Mouse (Mus musculus) neural tube, embryonic 12.5 days (tissue): ENCODE data around the gene Cnn2. TPM values are rescaled to one million over a fixed set of nuclear protein-coding genes. Genes with fewer than 3 reads are reported as not detected.
A peak's percentile ranks its signal among the peaks of the same experiment; 100 is the strongest.
"Not testable (repeated sequence)": the region's sequence is repeated elsewhere in the genome, so short reads cannot be mapped to it uniquely, and the experiment has no call there.

Experiments
- ATAC-seq: fragments of 200-750 bp; cut with Nextera tagmentation; 2 replicates; pipeline ENCODE4 v1.8.0; 2017; ENCODE audit warnings: low read depth, mild to moderate bottlenecking, moderate TSS enrichment, moderate library complexity; ENCODE audit not compliant: low FRiP score
- H3K27ac ChIP-seq: fragments of 300-500 bp; sonication (generic); 2 replicates; pipeline ENCODE4 v1.5.1; 2016
- H3K27me3 ChIP-seq: fragments of 300-500 bp; sonication (generic); replicated peaks from 2 replicates; pipeline ENCODE4 v1.6.1; 2016; ENCODE audit warnings: mild to moderate bottlenecking
- H3K36me3 ChIP-seq: fragments of 300-500 bp; sonication (generic); 2 replicates; pipeline ENCODE4 v1.6.1; 2016; ENCODE audit warnings: mild to moderate bottlenecking
- H3K4me1 ChIP-seq: fragments of 300-500 bp; sonication (generic); 2 replicates; pipeline ENCODE4 v1.6.1; 2016
- H3K4me2 ChIP-seq: fragments of 300-500 bp; sonication (generic); replicated peaks from 2 replicates; pipeline ENCODE4 v1.6.1; 2016; ENCODE audit warnings: mild to moderate bottlenecking
- H3K4me3 ChIP-seq: fragments of 300-500 bp; sonication (generic); 2 replicates; pipeline ENCODE4 v1.5.1; 2016
- H3K9ac ChIP-seq: fragments of 300-500 bp; sonication (generic); 2 replicates; pipeline ENCODE4 v1.6.1; 2016; ENCODE audit warnings: mild to moderate bottlenecking
- H3K9me3 ChIP-seq: fragments of 300-500 bp; sonication (generic); 2 replicates; pipeline ENCODE4 v1.6.1; 2016; ENCODE audit warnings: mild to moderate bottlenecking
- WGBS: fragments of 180-500 bp; shearing (Covaris S2); methylation state at CpG from one replicate; pipeline ENCODE4 v1.1.7; 2016; 5-methylcytosine and 5-hydroxymethylcytosine counted together
- polyA plus RNA-seq: library from polyadenylated mRNA; unstranded; fragments of >200 nt; fragmentation: Nextera tagmentation; extraction: Ambion mirVana; gene quantifications from 2 replicates; pipeline ENCODE4 v1.2.1, GENCODE M21; 2016

Cnn2 gene
- polyA plus RNA-seq, 1 experiment from 2014 or later, result 107 TPM

- Histone ChIP-seq H3K9ac (no peak overlapping the region), H3K4me3 (peak overlapping the region; percentile 3; the same call in 1 of the 2 replicates), H3K4me2 (peak overlapping the region; percentile 36), H3K9me3 (no peaks in the 10 kb centered on the region), H3K4me1 (peaks cover 8% of the 10 kb centered on the region), H3K27me3 (no peaks in the 10 kb centered on the region), H3K36me3 (peaks cover 17% of the 10 kb centered on the region), H3K27ac (no peak overlapping the region)
- ATAC-seq, result no peak
- 5% methylated on average over 21 of the region's 21 CpGs for WGBS
Measured at GRCm38 (mm10) chr10:79958140-79958816, 30.1 kb upstream of the Cnn2 start.

- peak overlapping the region; percentile 93; the same call in 1 of the 2 replicates for H3K4me3 ChIP-seq
- H3K9ac ChIP-seq, ATAC-seq, H3K27me3 ChIP-seq, H3K27ac ChIP-seq, H3K9me3 ChIP-seq, H3K4me1 ChIP-seq: not testable (repeated sequence)
- peak overlapping the region; percentile 86 for H3K4me2 ChIP-seq
- WGBS, result 36% methylated on average over 10 of the region's 10 CpGs
- H3K36me3 ChIP-seq, result peaks cover 27% of the 10 kb centered on the region
Measured at GRCm38 (mm10) chr10:79959412-79959811, 29.0 kb upstream of the Cnn2 start.

DNA sequence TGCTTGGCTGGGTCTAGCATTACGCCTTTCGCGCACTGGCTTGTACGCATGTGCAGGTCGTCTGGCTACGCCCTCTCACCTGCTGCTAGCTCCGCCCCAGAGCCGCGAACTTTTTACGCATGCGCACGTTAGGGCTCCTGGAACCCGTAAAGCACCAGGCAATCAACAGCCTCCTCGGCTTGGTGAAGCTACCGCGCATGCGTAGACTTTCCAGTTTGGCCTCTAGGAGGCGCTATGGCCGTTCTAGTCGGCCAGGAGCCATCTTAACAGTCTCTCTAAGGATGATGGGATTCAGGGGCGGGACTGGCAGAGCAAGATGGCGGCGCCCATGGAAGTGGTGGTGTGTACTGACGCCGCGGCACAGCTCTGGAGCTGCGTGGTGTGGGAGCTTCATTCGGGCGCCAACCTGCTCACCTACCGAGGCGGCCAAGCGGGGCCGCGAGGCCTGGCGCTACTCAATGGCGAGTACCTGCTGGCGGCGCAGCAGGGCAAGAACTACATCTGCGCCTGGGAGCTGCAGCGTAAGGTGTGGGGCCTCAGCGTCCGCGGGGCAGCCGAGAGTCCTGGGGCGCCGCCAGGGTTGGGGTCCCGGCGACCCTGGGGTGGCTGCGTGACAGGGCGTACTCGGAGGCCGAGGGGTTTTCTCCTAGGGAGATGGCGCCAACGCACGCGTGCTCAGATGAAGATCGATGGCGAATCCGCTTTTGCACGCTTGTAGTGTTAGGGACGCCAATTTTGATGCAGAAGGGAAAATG is 28.4 kb upstream of the Cnn2 start, which contains the start of gene Wdr18:
Gene Wdr18 (plus strand): TSS at position 306 of the 755 bp plus-strand sequence.
- H3K4me3 ChIP-seq, result peak within 1 kb of the TSS; percentile 93
- H3K9me3 ChIP-seq, result no peaks in the 10 kb centered on the region
- peaks cover 8% of the 10 kb centered on the region for H3K4me1 ChIP-seq
- H3K4me2 ChIP-seq, result peak within 1 kb of the TSS; percentile 86
- no peak within 1 kb of the TSS for H3K27ac ChIP-seq
- WGBS, result under 1% methylated on average over 61 of the region's 61 CpGs
- H3K9ac ChIP-seq, result peak within 1 kb of the TSS; percentile 81
- H3K36me3 ChIP-seq, result peaks cover 33% of the 10 kb centered on the region
- ATAC-seq, result peak; percentile 97
- no peaks in the 10 kb centered on the region for H3K27me3 ChIP-seq

- 0 out of 2 replicates have a peak, but pooled peaks have one; percentile 3 for ATAC-seq
- Histone ChIP-seq H3K9ac (peak overlapping the region; percentile 81), H3K27me3 (no peaks in the 10 kb centered on the region), H3K36me3 (peaks cover 41% of the 10 kb centered on the region), H3K9me3 (no peaks in the 10 kb centered on the region), H3K4me1 (peaks cover 8% of the 10 kb centered on the region), H3K4me3 (peak overlapping the region; percentile 93), H3K27ac (no peak overlapping the region), H3K4me2 (peak overlapping the region; percentile 86)
- WGBS, result 18% methylated on average over 10 of the region's 10 CpGs
Measured at GRCm38 (mm10) chr10:79960671-79961294, 27.6 kb upstream of the Cnn2 start.

DNA sequence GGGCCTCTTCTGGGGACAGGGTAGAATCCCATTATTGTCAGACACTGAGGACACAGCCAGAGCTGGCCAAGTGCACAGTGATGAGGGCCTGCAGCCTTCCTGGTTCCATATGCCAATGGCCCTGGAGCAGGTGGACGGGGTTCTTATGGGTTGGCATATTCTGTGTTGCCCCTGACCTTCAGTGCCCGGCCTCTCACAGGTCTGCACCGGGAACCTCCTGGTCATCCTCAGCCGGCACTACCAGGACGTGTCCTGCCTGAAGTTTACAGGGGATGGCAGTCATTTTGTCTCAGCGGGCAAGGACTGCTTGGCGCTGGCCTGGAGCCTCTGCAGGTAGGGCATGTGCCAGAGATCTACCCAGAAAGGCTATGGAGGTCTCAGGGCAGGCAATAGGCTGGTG is 23.7 kb upstream of the Cnn2 start:
- Histone ChIP-seq H3K4me1 (peaks cover 8% of the 10 kb centered on the region), H3K4me2 (no peak overlapping the region), H3K27ac (no peak overlapping the region), H3K9me3 (no peaks in the 10 kb centered on the region), H3K36me3 (peaks cover 68% of the 10 kb centered on the region), H3K27me3 (peaks cover 6% of the 10 kb centered on the region), H3K4me3 (no peak overlapping the region), H3K9ac (no peak overlapping the region)
- 97% methylated on average over 7 of the region's 7 CpGs for WGBS
- no peak for ATAC-seq

DNA sequence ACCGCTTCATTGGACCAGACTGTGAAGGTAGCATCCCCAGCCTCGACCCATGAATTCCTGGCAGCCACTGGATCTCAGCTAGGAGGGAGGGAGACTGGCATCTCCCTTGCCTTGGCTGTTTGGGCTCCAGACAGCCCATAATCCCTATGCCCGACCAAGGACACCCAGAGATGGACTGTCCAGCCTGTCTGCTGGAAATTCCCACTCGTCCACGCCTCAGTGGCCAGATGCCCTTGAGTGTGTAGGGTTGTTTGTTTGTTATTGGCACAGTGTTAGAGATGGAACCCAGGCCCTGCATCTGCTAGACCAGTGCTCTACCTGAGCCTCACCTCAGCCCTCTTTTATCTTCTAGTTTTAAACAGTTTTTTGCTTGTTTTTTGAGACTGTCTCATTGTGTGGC is 23.1 kb upstream of the Cnn2 start:
- Histone ChIP-seq H3K4me1 (peaks cover 8% of the 10 kb centered on the region), H3K4me2 (no peak overlapping the region), H3K4me3 (no peak overlapping the region), H3K36me3 (peaks cover 68% of the 10 kb centered on the region), H3K27me3 (peaks cover 11% of the 10 kb centered on the region), H3K9me3 (no peaks in the 10 kb centered on the region), H3K9ac (no peak overlapping the region), H3K27ac (no peak overlapping the region)
- WGBS, result 92% methylated on average over 5 of the region's 5 CpGs
- ATAC-seq, result no peak

DNA sequence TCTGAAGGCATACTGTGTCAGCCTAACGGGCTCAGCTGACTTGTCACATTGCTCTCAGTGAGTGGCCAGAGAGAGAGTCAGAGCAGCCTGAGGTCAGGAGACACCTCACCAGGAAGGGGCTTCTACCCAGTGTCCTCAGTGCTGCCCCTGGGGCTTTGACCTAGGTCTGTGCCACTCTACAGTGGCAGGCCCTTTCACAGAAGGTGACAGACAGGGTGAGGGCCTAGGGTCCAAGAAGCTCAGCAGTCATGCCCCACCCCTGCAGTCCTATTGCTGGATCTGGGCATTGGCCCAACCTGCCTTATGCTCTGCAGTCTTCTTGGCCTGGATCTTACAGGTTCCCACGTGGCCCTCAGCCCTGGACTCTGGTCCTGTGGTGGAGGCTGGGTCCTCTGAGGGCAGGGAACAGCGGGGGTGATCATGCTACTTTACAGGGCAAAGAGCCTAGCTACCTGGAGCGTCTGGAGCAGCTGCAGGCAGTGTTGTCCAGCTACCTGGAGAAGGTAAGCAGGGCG is 21.4 kb upstream of the Cnn2 start:
- no peak overlapping the region for H3K27ac ChIP-seq
- H3K27me3 ChIP-seq, result peaks cover 27% of the 10 kb centered on the region
- ATAC-seq, result no peak
- H3K36me3 ChIP-seq, result peaks cover 64% of the 10 kb centered on the region
- H3K4me3 ChIP-seq, result no peak overlapping the region
- H3K9me3 ChIP-seq, result no peaks in the 10 kb centered on the region
- H3K4me1 ChIP-seq, result peaks cover 9% of the 10 kb centered on the region
- H3K9ac ChIP-seq, result no peak overlapping the region
- no peak overlapping the region for H3K4me2 ChIP-seq
- WGBS, result 91% methylated on average over 5 of the region's 5 CpGs

- 94% methylated on average over 1 of the region's 1 CpGs for WGBS
- no peaks in the 10 kb centered on the region for H3K9me3 ChIP-seq
- no peak for ATAC-seq
- H3K4me3 ChIP-seq, result no peak overlapping the region
- H3K9ac ChIP-seq, result no peak overlapping the region
- H3K4me1 ChIP-seq, result peaks cover 9% of the 10 kb centered on the region
- H3K36me3 ChIP-seq, result peaks cover 53% of the 10 kb centered on the region
- H3K27me3 ChIP-seq, result peaks cover 38% of the 10 kb centered on the region
- no peak overlapping the region for H3K27ac ChIP-seq
- no peak overlapping the region for H3K4me2 ChIP-seq
Measured at GRCm38 (mm10) chr10:79968181-79968580, 20.2 kb upstream of the Cnn2 start.

DNA sequence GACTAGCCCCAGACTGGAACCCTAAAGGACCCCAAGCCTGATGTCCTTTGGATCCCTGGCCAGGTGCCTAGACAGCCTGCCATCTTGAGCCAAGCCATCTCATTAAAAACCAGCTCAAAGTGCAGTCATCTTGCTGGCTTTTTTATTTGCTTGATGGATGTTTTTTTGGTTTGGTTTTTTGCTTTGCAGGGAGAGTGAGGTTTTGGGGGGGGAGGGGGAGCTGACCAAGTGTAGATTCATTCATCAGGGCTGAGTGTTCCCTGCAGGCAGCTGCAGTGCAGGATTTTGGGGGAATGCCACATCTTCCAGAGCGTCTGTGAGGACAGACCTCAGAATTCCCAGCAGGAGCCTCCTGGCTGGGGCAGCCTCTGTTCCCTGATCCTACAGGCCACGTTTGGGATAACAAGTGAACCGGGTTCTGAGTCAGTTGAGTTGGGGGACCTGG is 19.2 kb upstream of the Cnn2 start:
- H3K36me3 ChIP-seq, result peaks cover 47% of the 10 kb centered on the region
- peaks cover 41% of the 10 kb centered on the region for H3K27me3 ChIP-seq
- WGBS, result 21% methylated on average over 3 of the region's 3 CpGs

DNA sequence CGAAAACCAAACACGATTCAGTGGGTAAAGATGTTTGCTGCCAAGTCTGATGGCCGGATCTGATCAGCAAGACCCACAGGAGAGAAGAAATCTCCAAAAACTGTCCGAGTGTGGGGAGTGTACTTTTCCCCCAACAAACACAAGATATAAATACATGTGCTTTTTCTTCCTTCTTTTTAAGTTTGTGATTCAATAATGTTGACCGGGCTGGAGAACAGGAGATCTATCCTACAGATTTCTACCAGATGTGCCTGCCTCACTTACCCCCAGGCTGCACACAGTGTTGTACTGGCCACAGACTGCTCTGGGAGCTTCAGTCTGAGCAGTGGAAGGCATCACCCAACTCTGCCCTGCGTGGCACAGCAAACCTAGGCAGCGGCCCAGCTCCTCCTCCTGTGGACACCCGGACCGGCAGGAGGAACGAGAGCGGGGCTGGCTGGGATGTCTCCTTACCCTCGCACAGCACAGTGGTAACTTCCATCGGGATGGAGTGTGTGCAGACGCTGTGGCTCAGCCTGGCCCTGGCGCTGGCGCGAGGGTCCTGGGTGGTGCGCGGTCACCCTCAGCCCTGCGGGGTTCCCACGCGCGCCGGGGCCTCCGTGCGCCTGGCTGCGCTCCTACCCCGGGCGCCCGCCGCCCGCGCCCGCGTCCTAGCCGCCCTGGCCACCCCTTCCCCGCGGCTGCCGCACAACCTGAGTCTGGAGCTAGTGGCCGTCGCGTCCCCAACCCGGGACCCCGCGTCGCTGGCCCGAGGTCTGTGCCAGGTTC is 17.8 kb upstream of the Cnn2 start, which contains the start of gene Grin3b:
Gene Grin3b (plus strand): TSS at position 301 of the 768 bp plus-strand sequence.
- Histone ChIP-seq H3K9ac (peak within 1 kb of the TSS; percentile 47; the same call in 1 of the 2 replicates), H3K27ac (no peak within 1 kb of the TSS), H3K9me3 (no peaks in the 10 kb centered on the region), H3K4me2 (peak within 1 kb of the TSS; percentile 60), H3K4me3 (peak within 1 kb of the TSS; percentile 23; the same call in 1 of the 2 replicates), H3K27me3 (peaks cover 41% of the 10 kb centered on the region), H3K36me3 (peaks cover 45% of the 10 kb centered on the region), H3K4me1 (peaks cover 9% of the 10 kb centered on the region)
- 8% methylated on average over 47 of the region's 47 CpGs for WGBS
- no peak for ATAC-seq

More for the DNA sequence above, 19.2 kb upstream of the Cnn2 start:
- ATAC-seq, result no peak
- Histone ChIP-seq H3K4me1 (peaks cover 9% of the 10 kb centered on the region), H3K9me3 (no peaks in the 10 kb centered on the region), H3K9ac (no peak overlapping the region), H3K4me2 (no peak overlapping the region), H3K27ac (no peak overlapping the region), H3K4me3 (no peak overlapping the region)

- Histone ChIP-seq H3K4me2 (peak overlapping the region; percentile 60), H3K4me3 (peak overlapping the region; percentile 23; the same call in 1 of the 2 replicates), H3K36me3 (peaks cover 45% of the 10 kb centered on the region), H3K4me1 (peaks cover 9% of the 10 kb centered on the region), H3K27me3 (peaks cover 41% of the 10 kb centered on the region), H3K9ac (peak overlapping the region; percentile 47; the same call in 1 of the 2 replicates), H3K27ac (no peak overlapping the region), H3K9me3 (no peaks in the 10 kb centered on the region)
- WGBS, result 4% methylated on average over 21 of the region's 21 CpGs
- no peak for ATAC-seq
Measured at GRCm38 (mm10) chr10:79971183-79971497, 17.2 kb upstream of the Cnn2 start.
